Comparison of ENCODE assay signal across 22 mouse cellular contexts in the genomic region with DNA sequence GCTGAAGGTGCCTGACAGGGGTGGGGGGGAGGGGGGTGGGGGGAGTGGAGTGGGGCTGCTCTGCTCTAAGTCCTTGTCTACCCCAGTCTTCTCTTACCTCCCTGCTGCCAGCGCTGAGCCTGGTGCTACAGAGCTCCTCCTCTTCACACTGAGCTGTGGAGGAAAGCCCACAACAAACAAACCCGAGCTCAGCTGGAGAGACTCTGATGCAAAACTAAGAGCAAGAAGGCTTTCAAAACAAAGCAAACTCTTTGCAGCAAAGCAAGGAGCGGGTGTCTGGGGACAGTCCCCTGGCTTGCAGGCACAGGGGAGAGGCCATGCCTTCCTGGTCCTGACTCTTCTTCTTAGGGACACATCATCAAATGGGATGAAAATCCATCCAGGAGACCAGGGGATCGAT. TPM values are rescaled to one million over a fixed set of nuclear protein-coding genes. Genes with fewer than 3 reads are reported as not detected.
DNase-seq lines count a peak whose midpoint lies in the region; ATAC-seq and TF ChIP-seq lines count a peak whose summit lies in the region.
"Had no signal": no experiment of that assay in that cellular context is flagged by ENCODE, and none has a peak within 500 bp of the region (broad histone marks: within the 10 kb centered on the region; RNA-seq: fewer than 3 reads in every experiment).

No protein-coding gene starts in this region.

- no peak for DNase-seq in heart, adult 8-10 months (ENCODE audit: low spot score)
- no peak for DNase-seq in midbrain, embryonic 11.5 days (ENCODE audit: low spot score, missing footprints)
- DNase-seq in thymus, postnatal 36 days, result peak; percentile 77 to 87
- DNase-seq in cerebellum, postnatal 14 days, result no peak
- DNase-seq: cerebellum, adult 8-10 months; gastrocnemius, postnatal 10 days; heart, postnatal 36 days; kidney, postnatal 4 days; liver; lung, embryonic 14.5 days; right cerebral cortex, postnatal 14 days had no signal

- H3K27me3 ChIP-seq in heart, embryonic 12.5 days (replicated peaks), result no peaks in the 10 kb centered on the region; the same call in 1 of the 2 replicates
- no peaks in the 10 kb centered on the region for H3K27me3 ChIP-seq in midbrain, embryonic 13.5 days
- H3K27me3 ChIP-seq in midbrain, embryonic 11.5 days (ENCODE audit: control insufficient read depth, insufficient read depth, low read length), result no peaks in the 10 kb centered on the region
- H3K27me3 ChIP-seq in intestine, postnatal 0 days (replicated peaks; ENCODE audit: control insufficient read depth, insufficient read depth, low read length), result no peaks in the 10 kb centered on the region
- H3K27me3 ChIP-seq: neural tube, embryonic 12.5 days; Patski had no signal

- H3K9me3 ChIP-seq in heart, embryonic 12.5 days (replicated peaks), result no peaks in the 10 kb centered on the region
- H3K9me3 ChIP-seq in midbrain, embryonic 13.5 days, result no peaks in the 10 kb centered on the region
- H3K9me3 ChIP-seq in midbrain, embryonic 11.5 days (ENCODE audit: control insufficient read depth, low read length), result no peaks in the 10 kb centered on the region
- no peaks in the 10 kb centered on the region for H3K9me3 ChIP-seq in intestine, postnatal 0 days (ENCODE audit: control insufficient read depth)
- H3K9me3 ChIP-seq: neural tube, embryonic 12.5 days had no signal

- no peak for ATAC-seq in heart, embryonic 12.5 days (ENCODE audit: insufficient number of reproducible peaks, low FRiP score)
- no peak for ATAC-seq in midbrain, embryonic 13.5 days
- no peak for ATAC-seq in midbrain, embryonic 11.5 days (ENCODE audit: low FRiP score)
- ATAC-seq in inflammation-experienced regulatory T-cells, adult 6 months, result peak; percentile 84
- ATAC-seq in intestine, postnatal 0 days, result no peak
- ATAC-seq: hindbrain, postnatal 0 days; midbrain, embryonic 16.5 days; Patski had no signal

- no peak overlapping the region for H3K4me2 ChIP-seq in heart, embryonic 12.5 days
- no peak overlapping the region for H3K4me2 ChIP-seq in midbrain, embryonic 13.5 days (replicated peaks)
- H3K4me2 ChIP-seq in midbrain, embryonic 11.5 days, result no peak overlapping the region
- no peak overlapping the region for H3K4me2 ChIP-seq in intestine, postnatal 0 days (replicated peaks; ENCODE audit: low read depth)
- H3K4me2 ChIP-seq: lung, embryonic 14.5 days; neural tube, embryonic 12.5 days had no signal

- WGBS in heart, embryonic 12.5 days, result 43% methylated on average over 4 of the region's 4 CpGs
- WGBS in midbrain, embryonic 13.5 days, result 32% methylated on average over 4 of the region's 4 CpGs
- 31% methylated on average over 4 of the region's 4 CpGs for WGBS in midbrain, embryonic 11.5 days
- WGBS in intestine, postnatal 0 days, result 53% methylated on average over 4 of the region's 4 CpGs

- no peak overlapping the region for H3K27ac ChIP-seq in heart, embryonic 12.5 days (ENCODE audit: poor library complexity, severe bottlenecking)
- no peak overlapping the region for H3K27ac ChIP-seq in midbrain, embryonic 13.5 days
- no peak overlapping the region for H3K27ac ChIP-seq in midbrain, embryonic 11.5 days (ENCODE audit: low read depth, low read length)
- no peak overlapping the region for H3K27ac ChIP-seq in intestine, postnatal 0 days (ENCODE audit: low read depth, low read length)
- H3K27ac ChIP-seq: hindbrain, postnatal 0 days; neural tube, embryonic 12.5 days had no signal

- no peak for TF ChIP-seq CTCF in intestine, postnatal 0 days (IDR thresholded peaks at IDR 0.05; ENCODE audit: low read depth)

- H3K4me1 ChIP-seq in heart, embryonic 12.5 days (replicated peaks), result peaks cover 9% of the 10 kb centered on the region
- H3K4me1 ChIP-seq in midbrain, embryonic 13.5 days (replicated peaks), result peaks cover 33% of the 10 kb centered on the region
- peaks cover 7% of the 10 kb centered on the region for H3K4me1 ChIP-seq in midbrain, embryonic 11.5 days (ENCODE audit: control insufficient read depth, insufficient read depth, low read length)
- 0 out of 2 replicates have a peak, but pooled peaks cover 5% of the 10 kb centered on the region for H3K4me1 ChIP-seq in intestine, postnatal 0 days (replicated peaks; ENCODE audit: control insufficient read depth, insufficient read depth, low read length)

- H3K36me3 ChIP-seq in heart, embryonic 12.5 days, result peaks cover 24% of the 10 kb centered on the region
- peaks cover 24% of the 10 kb centered on the region for H3K36me3 ChIP-seq in midbrain, embryonic 13.5 days
- peaks cover 6% of the 10 kb centered on the region for H3K36me3 ChIP-seq in midbrain, embryonic 11.5 days (ENCODE audit: control insufficient read depth, insufficient read depth, low read length)
- H3K36me3 ChIP-seq in intestine, postnatal 0 days (ENCODE audit: control insufficient read depth, insufficient read depth), result peaks cover 23% of the 10 kb centered on the region

- H3K9ac ChIP-seq in heart, embryonic 12.5 days, result peak overlapping the region; percentile 32; the same call in 1 of the 2 replicates
- H3K9ac ChIP-seq in midbrain, embryonic 13.5 days (replicated peaks), result peak overlapping the region; percentile 39
- H3K9ac ChIP-seq in midbrain, embryonic 11.5 days (ENCODE audit: low read length), result no peak overlapping the region
- no peak overlapping the region for H3K9ac ChIP-seq in intestine, postnatal 0 days (ENCODE audit: low read depth, low read length)
- H3K9ac ChIP-seq: lung, embryonic 14.5 days; neural tube, embryonic 12.5 days had no signal

- H3K4me3 ChIP-seq in heart, embryonic 12.5 days, result no peak overlapping the region
- H3K4me3 ChIP-seq in midbrain, embryonic 13.5 days (replicated peaks), result no peak overlapping the region
- no peak overlapping the region for H3K4me3 ChIP-seq in midbrain, embryonic 11.5 days (ENCODE audit: low read depth, low read length)
- H3K4me3 ChIP-seq in intestine, postnatal 0 days (ENCODE audit: low read depth, low read length), result no peak overlapping the region
- H3K4me3 ChIP-seq: neural tube, embryonic 12.5 days had no signal

RNA-seq across cellular contexts. Expression of a gene that starts 5.1 kb away (rescaled TPM):
- 38.3 and 41.9 TPM in 2 replicates for polyA plus RNA-seq in heart, embryonic 12.5 days (2016; fragmentation: Nextera tagmentation; extraction: Ambion mirVana)
- total RNA-seq in heart, adult 8-10 months (2022), result 10 to 100 TPM; 18.4 to 22.3 (median 19.8) TPM
- 153 and 157 TPM in 2 replicates for polyA plus RNA-seq in midbrain, embryonic 13.5 days (2015; fragmentation: Nextera tagmentation; extraction: Ambion mirVana)
- polyA plus RNA-seq in midbrain, embryonic 11.5 days (2014; fragmentation: Nextera tagmentation; extraction: Ambion mirVana), result 76.2 and 86.7 TPM in 2 replicates
- 10 to 100 TPM; 30.3 to 73.9 (median 72.5) TPM for polyA plus RNA-seq in inflammation-experienced regulatory T-cells, adult 6 months (2017; shearing (Covaris generic))
- 21.6 and 21.8 TPM in 2 replicates for polyA plus RNA-seq in intestine, postnatal 0 days (2015; fragmentation: Nextera tagmentation; extraction: Ambion mirVana)

RNA-seq across cellular contexts. Expression of a gene that starts 5.2 kb away (rescaled TPM):
- polyA plus RNA-seq in heart, embryonic 12.5 days (2016; fragmentation: Nextera tagmentation; extraction: Ambion mirVana), result 0.18 and 0.23 TPM in 2 replicates
- not detected for total RNA-seq in heart, adult 8-10 months (2022)
- 0.12 and 0.15 TPM in 2 replicates for polyA plus RNA-seq in midbrain, embryonic 13.5 days (2015; fragmentation: Nextera tagmentation; extraction: Ambion mirVana)
- polyA plus RNA-seq in midbrain, embryonic 11.5 days (2014; fragmentation: Nextera tagmentation; extraction: Ambion mirVana), result 0.19 TPM in 1 of 2 replicates, not detected in the other
- not detected for polyA plus RNA-seq in inflammation-experienced regulatory T-cells, adult 6 months (2017; shearing (Covaris generic))
- polyA plus RNA-seq in intestine, postnatal 0 days (2015; fragmentation: Nextera tagmentation; extraction: Ambion mirVana), result 3.6 and 4.2 TPM in 2 replicates
- total RNA-seq: gastrocnemius, postnatal 10 days; heart, postnatal 36 days; hindbrain, postnatal 0 days; left cerebral cortex, postnatal 10 days had no signal
- polyA plus RNA-seq: lung, embryonic 14.5 days had no signal

RNA-seq across cellular contexts. Expression of a gene that starts 11.3 kb away (rescaled TPM):
- 98.5 and 99.4 TPM in 2 replicates for polyA plus RNA-seq in heart, embryonic 12.5 days (2016; fragmentation: Nextera tagmentation; extraction: Ambion mirVana)
- total RNA-seq in heart, adult 8-10 months (2022), result 10 to 100 TPM; 31.1 to 34.9 (median 33.1) TPM
- polyA plus RNA-seq in midbrain, embryonic 13.5 days (2015; fragmentation: Nextera tagmentation; extraction: Ambion mirVana), result 67.7 and 70.4 TPM in 2 replicates
- polyA plus RNA-seq in midbrain, embryonic 11.5 days (2014; fragmentation: Nextera tagmentation; extraction: Ambion mirVana), result 83.3 and 84.6 TPM in 2 replicates
- 10 to 100 TPM; 32.6 to 52.2 (median 45.6) TPM for polyA plus RNA-seq in inflammation-experienced regulatory T-cells, adult 6 months (2017; shearing (Covaris generic))
- 32.8 and 33.3 TPM in 2 replicates for polyA plus RNA-seq in intestine, postnatal 0 days (2015; fragmentation: Nextera tagmentation; extraction: Ambion mirVana)

RNA-seq across cellular contexts. Expression of a gene that starts 35.1 kb away (rescaled TPM):
- polyA plus RNA-seq in heart, embryonic 12.5 days (2016; fragmentation: Nextera tagmentation; extraction: Ambion mirVana), result 8.1 and 8.6 TPM in 2 replicates
- total RNA-seq in heart, adult 8-10 months (2022), result 1 to 10 TPM; 3.4 to 4.4 (median 4.0) TPM
- polyA plus RNA-seq in midbrain, embryonic 13.5 days (2015; fragmentation: Nextera tagmentation; extraction: Ambion mirVana), result 14.9 and 15.1 TPM in 2 replicates
- polyA plus RNA-seq in midbrain, embryonic 11.5 days (2014; fragmentation: Nextera tagmentation; extraction: Ambion mirVana), result 11.1 and 13.4 TPM in 2 replicates
- 10 to 100 TPM in 2 of 3 experiments, 1 to 10 TPM in 1; 8.3 to 14.8 (median 13.3) TPM for polyA plus RNA-seq in inflammation-experienced regulatory T-cells, adult 6 months (2017; shearing (Covaris generic))
- polyA plus RNA-seq in intestine, postnatal 0 days (2015; fragmentation: Nextera tagmentation; extraction: Ambion mirVana), result 5.0 and 5.1 TPM in 2 replicates

RNA-seq across cellular contexts. Expression of a gene that starts 42.7 kb away (rescaled TPM):
- 0.09 TPM in 1 of 2 replicates, not detected in the other for polyA plus RNA-seq in heart, embryonic 12.5 days (2016; fragmentation: Nextera tagmentation; extraction: Ambion mirVana)
- not detected for total RNA-seq in heart, adult 8-10 months (2022)
- not detected in 2 replicates for polyA plus RNA-seq in midbrain, embryonic 13.5 days (2015; fragmentation: Nextera tagmentation; extraction: Ambion mirVana)
- 0.11 and 0.27 TPM in 2 replicates for polyA plus RNA-seq in midbrain, embryonic 11.5 days (2014; fragmentation: Nextera tagmentation; extraction: Ambion mirVana)
- polyA plus RNA-seq in inflammation-experienced regulatory T-cells, adult 6 months (2017; shearing (Covaris generic)), result not detected
- polyA plus RNA-seq in intestine, postnatal 0 days (2015; fragmentation: Nextera tagmentation; extraction: Ambion mirVana), result 0.08 and 0.17 TPM in 2 replicates
- total RNA-seq: adrenal gland, postnatal 4 days; gastrocnemius, postnatal 10 days; heart, postnatal 36 days; left cerebral cortex, postnatal 10 days had no signal
- polyA plus RNA-seq: kidney, embryonic 14.5 days; lung, embryonic 14.5 days; Patski had no signal

Comparison
In these comparisons a context has a peak if more than half of its experiments do, and no peak if none do; other contexts are left out.
1. H3K9ac ChIP-seq: peak in heart, embryonic 12.5 days (single experiment) and midbrain, embryonic 13.5 days (single experiment); none in midbrain, embryonic 11.5 days (single experiment) and intestine, postnatal 0 days (single experiment).
2. DNase-seq: peak in thymus, postnatal 36 days (2 of 2); none in heart, adult 8-10 months (single experiment), midbrain, embryonic 11.5 days (single experiment) and cerebellum, postnatal 14 days (0 of 2).